Mouse (Mus musculus) stomach, postnatal 0 days (tissue): ENCODE measurements around the gene Arpc4. TPM values are rescaled to one million over a fixed set of nuclear protein-coding genes. Genes with fewer than 3 reads are reported as not detected.
A peak's percentile ranks its signal among the peaks of the same experiment; 100 is the strongest.

ENCODE experiments used
- ATAC-seq: fragments of 200-750 bp; cut with Nextera tagmentation; 2 replicates; pipeline ENCODE4 v1.8.0; 2017; ENCODE audit not compliant: low FRiP score, low TSS enrichment
- DNase-seq: peaks from one replicate; pipeline ENCODE4 v3.0.0-alpha.2; 2016; ENCODE audit warnings: low spot score
- H3K27ac ChIP-seq: fragments of 300-500 bp; sonication (generic); replicated peaks from 2 replicates; pipeline ENCODE4 v1.5.1; 2014; ENCODE audit warnings: mild to moderate bottlenecking, control low read depth
- H3K27me3 ChIP-seq: fragments of 300-500 bp; sonication (generic); 2 replicates; pipeline ENCODE4 v1.6.1; 2014; ENCODE audit warnings: low read length; ENCODE audit not compliant: control insufficient read depth, insufficient read depth
- H3K36me3 ChIP-seq: fragments of 300-500 bp; sonication (generic); 2 replicates; pipeline ENCODE4 v1.6.1; 2014; ENCODE audit warnings: low read length, mixed read lengths; ENCODE audit not compliant: control insufficient read depth, insufficient read depth
- H3K4me1 ChIP-seq: fragments of 300-500 bp; sonication (generic); replicated peaks from 2 replicates; pipeline ENCODE4 v1.6.1; 2014; ENCODE audit warnings: antibody characterized with exemption; ENCODE audit not compliant: control insufficient read depth, insufficient read depth
- H3K4me2 ChIP-seq: fragments of 300-500 bp; sonication (generic); replicated peaks from 2 replicates; pipeline ENCODE4 v1.6.1; 2014; ENCODE audit warnings: low read depth, mild to moderate bottlenecking, control low read depth, moderate library complexity
- H3K4me3 ChIP-seq: fragments of 300-500 bp; sonication (generic); 2 replicates; pipeline ENCODE4 v1.5.1; 2014; ENCODE audit warnings: low read depth, low read length, control low read depth
- H3K9ac ChIP-seq: fragments of 300-500 bp; sonication (generic); 2 replicates; pipeline ENCODE4 v1.6.1; 2014; ENCODE audit warnings: mild to moderate bottlenecking, low read length, control low read depth, mixed read lengths
- H3K9me3 ChIP-seq: fragments of 300-500 bp; sonication (generic); 2 replicates; pipeline ENCODE4 v1.6.1; 2016; ENCODE audit warnings: low read length; ENCODE audit not compliant: control insufficient read depth
- CTCF ChIP-seq: IDR thresholded peaks from 2 replicates; pipeline ENCODE4 v1.5.1; 2016; ENCODE audit warnings: antibody characterized with exemption, low read depth, mild to moderate bottlenecking, moderate library complexity
- EP300 ChIP-seq: optimal IDR thresholded peaks from 2 replicates; pipeline ENCODE3; 2016; ENCODE audit warnings: antibody characterized with exemption
- WGBS: fragments of 180-500 bp; shearing (Covaris S2); extraction: QIAGEN DNeasy Blood & Tissue Kit; methylation state at CpG from one replicate; pipeline ENCODE4 v1.1.7; 2014; 5-methylcytosine and 5-hydroxymethylcytosine counted together
- polyA plus RNA-seq: library from polyadenylated mRNA; unstranded; fragments of >200 nt; fragmentation: Nextera tagmentation; extraction: Ambion mirVana; gene quantifications from 2 replicates; pipeline ENCODE4 v1.2.1, GENCODE M21; 2015

The Arpc4 gene
- polyA plus RNA-seq, 1 experiment from 2014 or later, result 314 TPM

DNA sequence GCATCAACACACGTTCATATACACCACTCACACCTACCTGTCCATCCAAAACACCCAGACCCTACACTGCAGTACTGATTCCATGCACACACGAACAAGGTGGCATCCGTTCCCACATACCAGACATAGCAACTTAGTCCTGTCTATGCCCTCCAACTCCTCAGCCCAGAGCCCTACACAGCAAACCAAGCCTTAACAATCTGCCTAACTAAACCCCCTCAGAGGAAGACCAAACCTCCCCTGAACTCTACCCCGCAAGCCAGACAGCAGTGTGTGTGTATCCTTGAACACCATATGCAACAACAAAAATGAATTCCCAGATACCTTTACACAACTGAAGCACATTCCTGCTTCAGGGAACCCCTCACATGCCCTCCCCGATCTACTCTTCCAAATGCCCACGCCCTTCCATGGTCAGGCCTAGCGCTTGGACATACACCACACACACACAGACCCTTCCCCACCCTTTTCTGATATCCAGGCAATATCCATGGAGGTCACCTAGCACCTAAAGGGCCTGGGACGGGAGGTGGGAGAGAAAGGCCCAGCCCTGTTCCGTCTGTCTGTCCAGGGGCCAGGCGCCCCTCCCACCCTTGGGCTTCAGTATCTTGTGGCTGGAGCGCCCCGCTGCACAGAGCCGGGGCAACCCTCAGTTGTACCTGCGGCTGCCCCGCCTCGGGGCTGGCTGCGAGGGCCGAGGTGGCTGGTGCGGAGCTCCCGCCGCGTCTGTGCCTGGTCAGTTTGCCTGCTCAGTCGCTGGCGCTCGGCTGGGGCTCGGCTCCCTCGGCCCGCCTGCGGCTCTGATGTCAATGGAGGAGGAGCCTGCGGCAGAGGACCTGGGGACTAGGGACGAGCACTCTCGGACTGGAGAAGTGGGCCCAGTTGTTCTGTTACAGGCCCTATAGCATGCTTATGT is 34.5 kb upstream of the Arpc4 start, which contains the start of gene Camk1:
Gene Camk1 (minus strand): TSS at position 808 of the 916 bp plus-strand sequence.
- Histone ChIP-seq H3K4me2 (peak within 1 kb of the TSS; percentile 84), H3K9me3 (no peaks in the 10 kb centered on the region), H3K4me3 (peak within 1 kb of the TSS; percentile 66), H3K9ac (peak within 1 kb of the TSS; percentile 83), H3K36me3 (no peaks in the 10 kb centered on the region), H3K27me3 (no peaks in the 10 kb centered on the region), H3K27ac (peak within 1 kb of the TSS; percentile 59; the same call in 1 of the 2 replicates), H3K4me1 (peaks cover 5% of the 10 kb centered on the region; the same call in 1 of the 2 replicates)
- no peak for TF ChIP-seq EP300
- TF ChIP-seq CTCF, result 0 out of 2 replicates have a peak, but pooled peaks have one; percentile 4
- WGBS, result 9% methylated on average over 32 of the region's 32 CpGs
- DNase-seq (peak; percentile 84), ATAC-seq (peak; percentile 84)

GRCm38 (mm10) chr6:113344321-113344720 is 33.6 kb upstream of the Arpc4 start:
- peak overlapping the region; percentile 59; the same call in 1 of the 2 replicates for H3K27ac ChIP-seq
- DNase-seq, result peak; percentile 58
- H3K36me3 ChIP-seq, result no peaks in the 10 kb centered on the region
- peak overlapping the region; percentile 84; the same call in 1 of the 2 replicates for H3K4me2 ChIP-seq
- no peaks in the 10 kb centered on the region for H3K27me3 ChIP-seq
- peak; percentile 18; the same call in 1 of the 2 replicates for ATAC-seq
- TF ChIP-seq CTCF, result no peak
- TF ChIP-seq EP300, result no peak
- no peak overlapping the region for H3K4me3 ChIP-seq
- H3K9ac ChIP-seq, result peak overlapping the region; percentile 83
- 7% methylated on average over 2 of the region's 2 CpGs for WGBS
- no peaks in the 10 kb centered on the region for H3K9me3 ChIP-seq
- peaks cover 5% of the 10 kb centered on the region; the same call in 1 of the 2 replicates for H3K4me1 ChIP-seq

DNA sequence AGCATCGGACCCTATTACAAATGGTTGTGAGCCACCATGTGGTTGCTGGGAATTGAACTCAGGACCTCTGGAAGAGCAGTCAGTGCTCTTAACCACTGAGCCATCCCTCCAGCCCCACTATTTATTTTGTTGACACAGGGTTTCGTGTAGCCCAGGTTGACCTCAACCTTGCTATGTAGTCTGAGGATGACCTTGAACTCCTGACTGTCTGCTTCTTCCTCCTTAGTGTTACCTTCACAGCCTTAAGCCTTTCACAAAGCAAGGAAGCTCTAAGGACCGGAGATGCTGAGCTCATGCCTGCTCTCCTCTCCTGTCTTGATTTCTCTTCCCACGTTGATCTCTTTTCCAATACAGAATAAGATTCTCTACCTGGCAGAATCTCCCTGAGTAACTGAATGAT is 31.0 kb upstream of the Arpc4 start:
- no peak for TF ChIP-seq CTCF
- no peak for TF ChIP-seq EP300
- Histone ChIP-seq H3K9me3 (no peaks in the 10 kb centered on the region), H3K27me3 (no peaks in the 10 kb centered on the region)

DNA sequence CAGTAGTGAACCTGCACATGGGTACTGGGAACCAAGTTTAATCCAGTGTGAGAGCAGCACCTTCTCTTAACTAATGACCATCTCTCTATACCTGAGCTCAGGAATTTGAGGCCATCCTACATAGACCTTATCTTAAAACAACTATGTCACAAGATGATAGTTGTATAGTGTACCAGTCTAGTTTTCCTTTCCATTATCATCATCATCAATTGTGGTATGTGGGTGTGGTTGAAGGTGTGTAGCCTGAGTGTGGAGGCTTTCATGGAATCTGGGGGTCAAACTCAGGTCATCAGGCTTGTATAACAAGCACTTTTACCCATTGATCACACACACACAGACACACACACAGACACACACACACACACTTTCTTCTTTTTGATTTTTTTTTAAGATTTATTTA is 27.4 kb upstream of the Arpc4 start:
- H3K9me3 ChIP-seq, result no peaks in the 10 kb centered on the region
- H3K27me3 ChIP-seq, result no peaks in the 10 kb centered on the region
- no peaks in the 10 kb centered on the region for H3K36me3 ChIP-seq
- DNase-seq (no peak), ATAC-seq (no peak)
- H3K9ac ChIP-seq, result no peak overlapping the region
- TF ChIP-seq CTCF (no peak), EP300 (no peak)
- H3K4me2 ChIP-seq, result no peak overlapping the region
- H3K27ac ChIP-seq, result no peak overlapping the region
- no peaks in the 10 kb centered on the region for H3K4me1 ChIP-seq
- no peak overlapping the region for H3K4me3 ChIP-seq

More for the DNA sequence above, 31.0 kb upstream of the Arpc4 start:
- no peaks in the 10 kb centered on the region for H3K36me3 ChIP-seq
- no peak overlapping the region for H3K27ac ChIP-seq
- WGBS, result 58% methylated on average over 4 of the region's 4 CpGs
- H3K4me1 ChIP-seq, result peaks cover 3% of the 10 kb centered on the region; the same call in 1 of the 2 replicates
- DNase-seq, result no peak
- H3K9ac ChIP-seq, result no peak overlapping the region
- ATAC-seq, result no peak
- no peak overlapping the region for H3K4me2 ChIP-seq
- no peak overlapping the region for H3K4me3 ChIP-seq

- H3K9me3 ChIP-seq, result no peaks in the 10 kb centered on the region
- H3K4me1 ChIP-seq, result no peaks in the 10 kb centered on the region
- no peak for ATAC-seq
- H3K27me3 ChIP-seq, result no peaks in the 10 kb centered on the region
- TF ChIP-seq CTCF, result no peak
- no peak for TF ChIP-seq EP300
- DNase-seq, result no peak
- no peak overlapping the region for H3K9ac ChIP-seq
- H3K27ac ChIP-seq, result no peak overlapping the region
- no peak overlapping the region for H3K4me2 ChIP-seq
- no peaks in the 10 kb centered on the region for H3K36me3 ChIP-seq
- WGBS, result 73% methylated on average over 1 of the region's 1 CpGs
- H3K4me3 ChIP-seq, result no peak overlapping the region
Observed at GRCm38 (mm10) chr6:113351161-113351560, 26.8 kb upstream of the Arpc4 start.

DNA sequence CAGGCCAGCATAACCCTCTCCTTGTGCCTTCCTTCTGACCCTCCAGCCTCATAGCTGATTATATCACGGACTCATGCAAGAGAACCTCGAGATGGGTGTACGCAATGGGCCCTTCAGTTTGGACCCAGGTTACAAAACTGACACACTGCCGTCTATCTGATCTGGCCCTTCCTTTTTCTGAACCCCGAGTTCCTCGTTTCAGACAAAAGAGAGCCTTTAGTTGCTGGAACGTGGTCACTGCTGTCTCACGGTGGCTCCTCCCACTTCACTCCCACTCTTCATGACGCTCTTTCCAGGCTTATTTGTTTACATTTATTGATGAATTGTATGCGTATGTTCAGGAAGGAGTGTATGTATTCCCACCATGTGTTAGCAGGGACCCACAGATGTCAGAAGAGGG is 26.3 kb upstream of the Arpc4 start:
- WGBS, result 35% methylated on average over 10 of the region's 10 CpGs
- Histone ChIP-seq H3K4me1 (no peaks in the 10 kb centered on the region), H3K27ac (no peak overlapping the region), H3K36me3 (no peaks in the 10 kb centered on the region), H3K4me2 (no peak overlapping the region), H3K27me3 (no peaks in the 10 kb centered on the region), H3K9me3 (no peaks in the 10 kb centered on the region), H3K4me3 (no peak overlapping the region), H3K9ac (no peak overlapping the region)
- ATAC-seq, result no peak
- DNase-seq, result no peak
- no peak for TF ChIP-seq EP300
- no peak for TF ChIP-seq CTCF
